Mouse (Mus musculus) heart, postnatal 0 days (tissue): ENCODE measurements at regions not wholly inside any gene's neighbourhood (a gene's known extent, or its start where the extent isn't known, plus 50 kb on each side); places are given as distances from the start of the nearest gene placed in this dataset.
"Not testable (repeated sequence)": the region's sequence is repeated elsewhere in the genome, so short reads cannot be mapped to it uniquely, and the experiment has no call there.

Source experiments
- ATAC-seq: fragments of 200-750 bp; cut with Nextera tagmentation; 2 replicates; pipeline ENCODE4 v1.8.0; 2017; ENCODE audit warnings: low read depth, moderate number of reproducible peaks, moderate library complexity; ENCODE audit not compliant: insufficient read depth
- DNase-seq: peaks from one replicate; pipeline ENCODE4 v3.0.0-alpha.2; 2016; ENCODE audit warnings: low spot score
- H3K27ac ChIP-seq: fragments of 300-500 bp; sonication (generic); 2 replicates; pipeline ENCODE4 v1.5.1; 2014; ENCODE audit warnings: low read depth, mild to moderate bottlenecking
- H3K27me3 ChIP-seq: fragments of 300-500 bp; sonication (generic); 2 replicates; pipeline ENCODE4 v1.6.1; 2014; ENCODE audit warnings: low read length, mixed read lengths; ENCODE audit not compliant: control insufficient read depth, insufficient read depth
- H3K36me3 ChIP-seq: fragments of 300-500 bp; sonication (generic); replicated peaks from 2 replicates; pipeline ENCODE4 v1.6.1; 2014; ENCODE audit warnings: low read length, mixed read lengths; ENCODE audit not compliant: control insufficient read depth, insufficient read depth
- H3K4me1 ChIP-seq: fragments of 300-500 bp; sonication (generic); 2 replicates; pipeline ENCODE4 v1.6.1; 2014; ENCODE audit warnings: antibody characterized with exemption; ENCODE audit not compliant: control insufficient read depth, insufficient read depth
- H3K4me2 ChIP-seq: fragments of 300-500 bp; sonication (generic); 2 replicates; pipeline ENCODE4 v1.6.1; 2014; ENCODE audit warnings: low read depth, mild to moderate bottlenecking, low read length, moderate library complexity
- H3K4me3 ChIP-seq: fragments of 300-500 bp; sonication (generic); 2 replicates; pipeline ENCODE4 v1.5.1; 2014; ENCODE audit warnings: low read depth, low read length
- H3K9ac ChIP-seq: fragments of 300-500 bp; sonication (generic); replicated peaks from 2 replicates; pipeline ENCODE4 v1.6.1; 2014; ENCODE audit warnings: low read depth, low read length, mixed read lengths
- H3K9me3 ChIP-seq: fragments of 300-500 bp; sonication (generic); replicated peaks from 2 replicates; pipeline ENCODE4 v1.6.1; 2016; ENCODE audit warnings: low read length; ENCODE audit not compliant: control insufficient read depth
- CTCF ChIP-seq: IDR thresholded peaks from 2 replicates; pipeline ENCODE4 v1.5.1; 2016; ENCODE audit warnings: antibody characterized with exemption, control low read depth, low read depth
- EP300 ChIP-seq: IDR thresholded peaks from 2 replicates; pipeline ENCODE4 v1.6.1; 2016; ENCODE audit warnings: antibody characterized with exemption, low read depth
- WGBS: fragments of 180-500 bp; shearing (Covaris S2); extraction: QIAGEN DNeasy Blood & Tissue Kit; methylation state at CpG from one replicate; pipeline ENCODE4 v1.1.7; 2014; 5-methylcytosine and 5-hydroxymethylcytosine counted together

DNA sequence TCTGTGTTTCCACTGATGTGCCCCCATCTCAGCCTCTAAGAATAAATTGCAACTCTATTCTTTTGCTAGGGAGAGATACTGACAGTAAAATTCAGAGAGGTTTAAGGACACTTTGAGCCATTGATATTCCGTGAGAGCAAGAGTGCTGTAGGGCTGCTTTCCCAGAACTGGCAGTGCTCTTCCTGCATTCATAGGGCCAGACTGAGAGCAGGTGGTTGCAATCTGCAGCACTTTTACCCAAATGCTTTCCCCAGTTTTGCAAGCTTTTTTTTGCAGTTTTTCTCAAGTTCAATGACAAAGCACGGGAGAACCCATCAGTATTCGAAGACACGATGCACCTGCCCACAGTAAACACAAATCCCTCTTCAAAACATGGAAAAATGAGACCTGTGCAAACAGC, 816.6 kb downstream of the Triml1 start:
- H3K9me3 ChIP-seq = no peaks in the 10 kb centered on the region
- H3K4me2 ChIP-seq = no peak overlapping the region
- no peak overlapping the region for H3K27ac ChIP-seq
- H3K4me3 ChIP-seq = no peak overlapping the region
- TF ChIP-seq EP300 = no peak
- TF ChIP-seq CTCF = no peak
- H3K4me1 ChIP-seq = no peaks in the 10 kb centered on the region
- DNase-seq (no peak), ATAC-seq (no peak)
- no peaks in the 10 kb centered on the region for H3K27me3 ChIP-seq
- no peaks in the 10 kb centered on the region for H3K36me3 ChIP-seq
- no peak overlapping the region for H3K9ac ChIP-seq
- 73% methylated on average over 4 of the region's 4 CpGs for WGBS

DNA sequence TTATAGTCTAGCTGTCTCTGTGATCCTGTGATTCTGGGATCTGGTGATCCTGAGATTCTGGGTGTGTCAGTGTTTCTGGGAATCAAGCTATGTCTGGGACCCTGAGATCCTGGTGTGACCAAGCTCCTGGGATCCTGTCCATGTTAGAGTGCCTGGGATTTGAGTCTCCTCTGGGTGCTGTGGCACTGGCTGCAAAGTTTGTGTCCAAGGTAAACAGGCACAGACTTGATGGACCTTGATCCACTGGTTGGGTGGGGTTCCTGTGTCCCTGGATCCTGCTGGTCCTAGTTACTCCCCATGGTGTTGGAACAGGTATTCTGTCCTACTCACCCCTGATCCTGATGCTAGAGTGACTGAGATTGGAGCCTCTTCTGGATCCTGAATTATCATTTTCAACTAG, 818.4 kb downstream of the Triml1 start:
- Histone ChIP-seq H3K27me3 (no peaks in the 10 kb centered on the region), H3K27ac (no peak overlapping the region), H3K36me3 (no peaks in the 10 kb centered on the region), H3K9ac (no peak overlapping the region), H3K4me2 (no peak overlapping the region), H3K9me3 (no peaks in the 10 kb centered on the region), H3K4me3 (no peak overlapping the region), H3K4me1 (no peaks in the 10 kb centered on the region)
- ATAC-seq (no peak), DNase-seq (no peak)
- TF ChIP-seq CTCF (no peak), EP300 (no peak)

DNA sequence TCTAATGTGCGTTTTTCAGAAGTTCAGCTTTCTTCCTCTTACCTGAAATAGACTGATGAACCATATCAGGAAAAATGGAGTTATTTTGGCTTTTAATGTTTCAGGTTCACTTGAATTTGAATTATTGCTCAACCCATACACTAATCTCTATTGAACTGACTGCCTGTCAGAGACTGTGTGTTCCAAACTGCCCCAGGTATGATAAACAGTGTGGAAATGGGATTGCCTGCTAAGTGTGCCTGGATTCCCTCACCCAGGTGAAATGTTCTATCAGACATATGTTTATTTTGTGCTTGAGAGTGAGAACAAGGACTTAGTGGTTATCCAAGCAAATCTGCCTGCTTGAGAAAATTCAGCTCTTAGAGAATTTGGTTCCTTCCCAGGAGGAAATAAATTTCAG, 830.2 kb downstream of the Triml1 start:
- ATAC-seq (no peak), DNase-seq (no peak)
- no peaks in the 10 kb centered on the region for H3K9me3 ChIP-seq
- H3K4me3 ChIP-seq = no peak overlapping the region
- TF ChIP-seq CTCF = no peak
- TF ChIP-seq EP300 = no peak
- H3K9ac ChIP-seq = no peak overlapping the region
- no peaks in the 10 kb centered on the region for H3K36me3 ChIP-seq
- WGBS = 68% methylated on average over 1 of the region's 1 CpGs
- H3K27me3 ChIP-seq = no peaks in the 10 kb centered on the region
- H3K4me1 ChIP-seq = no peaks in the 10 kb centered on the region
- no peak overlapping the region for H3K4me2 ChIP-seq
- no peak overlapping the region for H3K27ac ChIP-seq

DNA sequence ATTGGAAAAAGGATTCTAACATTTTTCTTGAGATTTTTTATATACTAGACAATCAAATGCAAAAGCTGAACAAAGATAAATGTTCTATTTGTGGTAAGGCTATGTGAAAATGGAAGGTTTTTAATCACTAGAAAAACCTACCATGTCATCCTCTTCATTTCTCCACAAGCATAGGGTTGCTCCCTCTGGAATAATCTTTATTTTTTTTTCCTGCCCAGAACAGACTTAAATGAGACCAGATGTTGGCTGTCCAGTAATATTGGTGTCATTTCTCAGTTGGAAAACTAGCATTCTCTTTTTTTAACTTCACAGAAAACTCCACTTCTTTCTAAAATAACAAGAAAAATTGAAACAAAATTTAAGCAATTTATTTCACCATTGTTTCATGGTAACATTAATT, 849.9 kb downstream of the Triml1 start:
- TF ChIP-seq EP300 = no peak
- no peak for TF ChIP-seq CTCF
- Histone ChIP-seq H3K27ac (no peak overlapping the region), H3K9me3 (no peaks in the 10 kb centered on the region), H3K27me3 (no peaks in the 10 kb centered on the region), H3K4me1 (no peaks in the 10 kb centered on the region), H3K36me3 (no peaks in the 10 kb centered on the region), H3K9ac (no peak overlapping the region), H3K4me3 (no peak overlapping the region), H3K4me2 (no peak overlapping the region)
- ATAC-seq (no peak), DNase-seq (no peak)

DNA sequence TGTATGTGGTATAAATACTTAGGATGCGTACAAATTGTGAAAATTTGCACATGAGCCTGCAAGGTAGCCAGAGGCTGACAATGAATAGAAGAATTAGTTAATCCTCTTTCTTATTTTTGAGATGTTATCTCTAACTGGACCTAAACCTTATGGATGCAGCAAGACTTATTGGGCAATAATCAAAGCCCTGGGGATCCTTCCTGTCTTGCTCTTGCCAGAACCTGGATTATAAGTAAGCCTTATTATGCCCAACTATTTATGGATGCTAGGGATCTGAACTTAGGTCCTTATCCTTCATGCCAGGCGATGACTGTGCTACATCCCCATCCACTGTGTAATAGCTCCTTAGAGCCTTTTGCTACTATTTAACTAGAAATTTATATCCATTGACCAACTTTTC, 859.3 kb downstream of the Triml1 start:
- no peaks in the 10 kb centered on the region for H3K27me3 ChIP-seq
- no peaks in the 10 kb centered on the region for H3K36me3 ChIP-seq
- no peak for DNase-seq
- TF ChIP-seq EP300 = no peak
- no peak for TF ChIP-seq CTCF
- ATAC-seq = no peak
- no peak overlapping the region for H3K4me3 ChIP-seq
- no peak overlapping the region for H3K27ac ChIP-seq
- 84% methylated on average over 2 of the region's 2 CpGs for WGBS
- no peak overlapping the region for H3K4me2 ChIP-seq
- no peak overlapping the region for H3K9ac ChIP-seq
- H3K4me1 ChIP-seq = no peaks in the 10 kb centered on the region
- H3K9me3 ChIP-seq = no peaks in the 10 kb centered on the region

DNA sequence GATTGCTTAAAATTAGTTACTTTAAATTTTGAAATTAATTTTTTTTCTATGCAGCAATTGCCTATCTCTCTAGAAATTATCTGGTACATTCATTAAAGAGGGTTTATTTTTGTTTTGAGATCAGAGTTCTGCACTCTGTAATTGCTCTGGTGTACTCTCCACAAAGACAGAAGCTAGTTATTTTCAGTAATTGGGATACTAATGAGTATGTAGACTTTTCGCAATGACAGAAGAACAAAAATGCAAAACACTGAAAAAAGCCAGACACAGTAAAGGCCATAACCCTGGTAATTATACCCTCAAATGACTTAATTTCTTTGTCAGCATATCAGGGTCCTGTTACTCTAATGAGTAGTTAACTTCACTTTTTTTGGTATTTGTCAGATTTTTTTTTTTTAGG, 836.5 kb upstream of the Frg1 start:
- TF ChIP-seq CTCF (no peak), EP300 (no peak)
- Histone ChIP-seq H3K36me3 (no peaks in the 10 kb centered on the region), H3K9me3 (no peaks in the 10 kb centered on the region), H3K4me2 (no peak overlapping the region), H3K9ac (no peak overlapping the region), H3K4me3 (no peak overlapping the region), H3K27me3 (no peaks in the 10 kb centered on the region), H3K4me1 (no peaks in the 10 kb centered on the region), H3K27ac (no peak overlapping the region)
- WGBS = 84% methylated on average over 1 of the region's 1 CpGs
- no peak for DNase-seq
- ATAC-seq = no peak

- H3K4me1 ChIP-seq, H3K9me3 ChIP-seq, H3K27ac ChIP-seq, H3K4me2 ChIP-seq, H3K36me3 ChIP-seq, H3K27me3 ChIP-seq, ATAC-seq, H3K4me3 ChIP-seq, H3K9ac ChIP-seq, DNase-seq: not testable (repeated sequence)
- 76% methylated on average over 1 of the region's 1 CpGs for WGBS
Measured at GRCm38 (mm10) chr8:42242321-42242720, 825.4 kb upstream of the Frg1 start.
